Mouse (Mus musculus): ENCODE data around the gene Insl6. TPM values are rescaled to one million over a fixed set of nuclear protein-coding genes. Genes with fewer than 3 reads are reported as not detected.

The Insl6 gene
- total RNA-seq, 1 experiment: 1.7 TPM

GRCm38 (mm10) chr19:29350991-29351390 is 25.8 kb upstream of the Insl6 start:
- peak; percentile 47 for DNase-seq (ENCODE audit: low read depth, low spot score)
- no peaks in the 10 kb centered on the region for H3K9me3 ChIP-seq (ENCODE audit: control insufficient read depth, insufficient read depth, low read depth, low read length)
- in situ Hi-C loops (cut with MboI; ENCODE audit: low sequenced_read_pairs in 2 of 2, unreplicated experiment in 2 of 2): loop anchor here in 1 of 2 experiments (10.0 kb wide), 1 partner anchor 286 kb away; no protein-coding TSS in a partner anchor
- no peak overlapping the region for H3K9ac ChIP-seq (ENCODE audit: insufficient read depth, low read depth, low read length, poor library complexity, severe bottlenecking)
- H3K27ac ChIP-seq (ENCODE audit: insufficient read depth, low read depth, low read length, poor library complexity, severe bottlenecking): no peak overlapping the region
- no peaks in the 10 kb centered on the region for H3K36me3 ChIP-seq (ENCODE audit: control insufficient read depth, insufficient read depth, low read length, poor library complexity, severe bottlenecking)
- TF ChIP-seq CHD2 (IDR thresholded peaks at IDR 0.05; ENCODE audit: low read depth, low read length) (no peak), ZNF384 (IDR thresholded peaks at IDR 0.05; ENCODE audit: low read depth, low read length) (no peak), ZC3H11A (IDR thresholded peaks at IDR 0.05; ENCODE audit: borderline replicate concordance, low read depth, low read length) (no peak), HCFC1 (IDR thresholded peaks at IDR 0.05; ENCODE audit: borderline replicate concordance, insufficient read depth, low read length) (no peak), MAFK (IDR thresholded peaks at IDR 0.05; ENCODE audit: insufficient read depth, low read depth, low read length) (no peak)
- H3K4me1 ChIP-seq (ENCODE audit: control insufficient read depth in 2 of 2, insufficient read depth in 2 of 2, low read length in 2 of 2, poor library complexity in 1 of 2): peaks cover 8% of the 10 kb centered on the region in 2 experiments; a peak in 2 of 4 replicates
- no peak overlapping the region for H3K4me3 ChIP-seq (ENCODE audit: insufficient read depth in 1 of 2, low read depth in 1 of 2, low read length in 2 of 2, poor library complexity in 1 of 2, severe bottlenecking in 1 of 2)

- Histone ChIP-seq H3K9ac (ENCODE audit: insufficient read depth, low read depth, low read length, poor library complexity, severe bottlenecking) (no peak overlapping the region), H3K4me1 (ENCODE audit: control insufficient read depth in 2 of 2, insufficient read depth in 2 of 2, low read length in 2 of 2, poor library complexity in 1 of 2) (peaks cover 0 to 4% of the 10 kb centered on the region in 2 experiments; a peak in 1 of 4 replicates), H3K4me3 (ENCODE audit: insufficient read depth in 1 of 2, low read depth in 1 of 2, low read length in 2 of 2, poor library complexity in 1 of 2, severe bottlenecking in 1 of 2) (no peak overlapping the region), H3K36me3 (ENCODE audit: control insufficient read depth, insufficient read depth, low read length, poor library complexity, severe bottlenecking) (no peaks in the 10 kb centered on the region), H3K9me3 (ENCODE audit: control insufficient read depth, insufficient read depth, low read depth, low read length) (no peaks in the 10 kb centered on the region), H3K27ac (ENCODE audit: insufficient read depth, low read depth, low read length, poor library complexity, severe bottlenecking) (no peak overlapping the region)
- in situ Hi-C loops (cut with MboI; ENCODE audit: low sequenced_read_pairs in 2 of 2, unreplicated experiment in 2 of 2): no loop called here
- DNase-seq (ENCODE audit: low read depth, low spot score): no peak
- no peak for TF ChIP-seq CHD2 (IDR thresholded peaks at IDR 0.05; ENCODE audit: low read depth, low read length)
- peak; percentile 87 for TF ChIP-seq MAFK (IDR thresholded peaks at IDR 0.05; ENCODE audit: insufficient read depth, low read depth, low read length)
- no peak for TF ChIP-seq ZC3H11A (IDR thresholded peaks at IDR 0.05; ENCODE audit: borderline replicate concordance, low read depth, low read length)
These were observed 20.5 kb upstream of the Insl6 start for GRCm38 (mm10) chr19:29345636-29346035.

GRCm38 (mm10) chr19:29344868-29345267 is 19.7 kb upstream of the Insl6 start:
- no peak for TF ChIP-seq MAFK (IDR thresholded peaks at IDR 0.05; ENCODE audit: insufficient read depth, low read depth, low read length)
- no peak for TF ChIP-seq ZNF384 (IDR thresholded peaks at IDR 0.05; ENCODE audit: low read depth, low read length)
- TF ChIP-seq CHD2 (IDR thresholded peaks at IDR 0.05; ENCODE audit: low read depth, low read length): no peak
- TF ChIP-seq ZC3H11A (IDR thresholded peaks at IDR 0.05; ENCODE audit: borderline replicate concordance, low read depth, low read length): no peak
- TF ChIP-seq HCFC1 (IDR thresholded peaks at IDR 0.05; ENCODE audit: borderline replicate concordance, insufficient read depth, low read length): no peak
- Histone ChIP-seq H3K4me1 (ENCODE audit: control insufficient read depth in 2 of 2, insufficient read depth in 2 of 2, low read length in 2 of 2, poor library complexity in 1 of 2) (no peaks in the 10 kb centered on the region), H3K9ac (ENCODE audit: insufficient read depth, low read depth, low read length, poor library complexity, severe bottlenecking) (no peak overlapping the region), H3K9me3 (ENCODE audit: control insufficient read depth, insufficient read depth, low read depth, low read length) (no peaks in the 10 kb centered on the region), H3K36me3 (ENCODE audit: control insufficient read depth, insufficient read depth, low read length, poor library complexity, severe bottlenecking) (no peaks in the 10 kb centered on the region), H3K4me3 (ENCODE audit: insufficient read depth in 1 of 2, low read depth in 1 of 2, low read length in 2 of 2, poor library complexity in 1 of 2, severe bottlenecking in 1 of 2) (no peak overlapping the region), H3K27ac (ENCODE audit: insufficient read depth, low read depth, low read length, poor library complexity, severe bottlenecking) (no peak overlapping the region)
- in situ Hi-C loops (cut with MboI; ENCODE audit: low sequenced_read_pairs in 2 of 2, unreplicated experiment in 2 of 2): no loop called here
- DNase-seq (ENCODE audit: low read depth, low spot score): no peak

- H3K36me3 ChIP-seq (ENCODE audit: control insufficient read depth, insufficient read depth, low read length, poor library complexity, severe bottlenecking): no peaks in the 10 kb centered on the region
- TF ChIP-seq ZNF384 (IDR thresholded peaks at IDR 0.05; ENCODE audit: low read depth, low read length) (no peak), HCFC1 (IDR thresholded peaks at IDR 0.05; ENCODE audit: borderline replicate concordance, insufficient read depth, low read length) (no peak), ZC3H11A (IDR thresholded peaks at IDR 0.05; ENCODE audit: borderline replicate concordance, low read depth, low read length) (no peak), MAFK (IDR thresholded peaks at IDR 0.05; ENCODE audit: insufficient read depth, low read depth, low read length) (no peak), CHD2 (IDR thresholded peaks at IDR 0.05; ENCODE audit: low read depth, low read length) (no peak)
- H3K9me3 ChIP-seq (ENCODE audit: control insufficient read depth, insufficient read depth, low read depth, low read length): no peaks in the 10 kb centered on the region
- no peak overlapping the region for H3K9ac ChIP-seq (ENCODE audit: insufficient read depth, low read depth, low read length, poor library complexity, severe bottlenecking)
- DNase-seq (ENCODE audit: low read depth, low spot score): no peak
- no peak overlapping the region for H3K27ac ChIP-seq (ENCODE audit: insufficient read depth, low read depth, low read length, poor library complexity, severe bottlenecking)
- no peaks in the 10 kb centered on the region for H3K4me1 ChIP-seq (ENCODE audit: control insufficient read depth in 2 of 2, insufficient read depth in 2 of 2, low read length in 2 of 2, poor library complexity in 1 of 2)
- no peak overlapping the region for H3K4me3 ChIP-seq (ENCODE audit: insufficient read depth in 1 of 2, low read depth in 1 of 2, low read length in 2 of 2, poor library complexity in 1 of 2, severe bottlenecking in 1 of 2)
- in situ Hi-C loops (cut with MboI; ENCODE audit: low sequenced_read_pairs in 2 of 2, unreplicated experiment in 2 of 2): no loop called here
These were observed 17.1 kb upstream of the Insl6 start for GRCm38 (mm10) chr19:29342281-29342680.

GRCm38 (mm10) chr19:29341029-29341428 is 15.9 kb upstream of the Insl6 start:
- Histone ChIP-seq H3K36me3 (ENCODE audit: control insufficient read depth, insufficient read depth, low read length, poor library complexity, severe bottlenecking) (no peaks in the 10 kb centered on the region), H3K9me3 (ENCODE audit: control insufficient read depth, insufficient read depth, low read depth, low read length) (no peaks in the 10 kb centered on the region), H3K27ac (ENCODE audit: insufficient read depth, low read depth, low read length, poor library complexity, severe bottlenecking) (no peak overlapping the region), H3K4me3 (ENCODE audit: insufficient read depth in 1 of 2, low read depth in 1 of 2, low read length in 2 of 2, poor library complexity in 1 of 2, severe bottlenecking in 1 of 2) (no peak overlapping the region), H3K9ac (ENCODE audit: insufficient read depth, low read depth, low read length, poor library complexity, severe bottlenecking) (no peak overlapping the region), H3K4me1 (ENCODE audit: control insufficient read depth in 2 of 2, insufficient read depth in 2 of 2, low read length in 2 of 2, poor library complexity in 1 of 2) (no peaks in the 10 kb centered on the region)
- TF ChIP-seq ZC3H11A (IDR thresholded peaks at IDR 0.05; ENCODE audit: borderline replicate concordance, low read depth, low read length): no peak
- TF ChIP-seq CHD2 (IDR thresholded peaks at IDR 0.05; ENCODE audit: low read depth, low read length): no peak
- in situ Hi-C loops (cut with MboI; ENCODE audit: low sequenced_read_pairs in 2 of 2, unreplicated experiment in 2 of 2): no loop called here
- DNase-seq (ENCODE audit: low read depth, low spot score): no peak
